Mouse (Mus musculus) spleen, adult 2 months (tissue): Measurements from ENCODE around the gene Cdhr3. TPM values are rescaled to one million over a fixed set of nuclear protein-coding genes. Genes with fewer than 3 reads are reported as not detected.
"Not testable (repeated sequence)": the region's sequence is repeated elsewhere in the genome, so short reads cannot be mapped to it uniquely, and the experiment has no call there.

ENCODE experiments used
- DNase-seq, 2 experiments: peaks; one replicate each; pipeline versions ENCODE4 v3.0.0 to v3.0.0-alpha.2; 2012 to 2021; ENCODE audit warnings: low spot score in 2 of 2, low read depth in 1 of 2
- H3K27ac ChIP-seq: fragments of 200-500 bp; 2 replicates; pipeline ENCODE4 v1.5.1; 2012; ENCODE audit warnings: low read length, inconsistent platforms; ENCODE audit not compliant: insufficient read depth
- H3K27me3 ChIP-seq: fragments of 200-500 bp; 2 replicates; pipeline ENCODE4 v1.6.1; 2012; ENCODE audit warnings: mild to moderate bottlenecking, moderate library complexity, low read length, inconsistent platforms; ENCODE audit not compliant: control insufficient read depth, insufficient read depth
- H3K36me3 ChIP-seq: fragments of 200-500 bp; 2 replicates; pipeline ENCODE4 v1.6.1; 2012; ENCODE audit warnings: mild to moderate bottlenecking, low read length, inconsistent platforms; ENCODE audit not compliant: control insufficient read depth, insufficient read depth
- H3K4me1 ChIP-seq: fragments of 200-500 bp; 2 replicates; pipeline ENCODE4 v1.6.1; 2011; ENCODE audit warnings: inconsistent platforms; ENCODE audit not compliant: control insufficient read depth, insufficient read depth, insufficient read length
- H3K4me3 ChIP-seq: fragments of 200-500 bp; 2 replicates; pipeline ENCODE4 v1.5.1; 2011; ENCODE audit warnings: mild to moderate bottlenecking, inconsistent platforms; ENCODE audit not compliant: insufficient read depth, insufficient read length; ENCODE audit errors: extremely low read depth
- CTCF ChIP-seq: fragments of 200-500 bp; IDR thresholded peaks from 2 replicates; pipeline ENCODE4 v1.5.1; 2011; ENCODE audit warnings: mild to moderate bottlenecking, inconsistent platforms; ENCODE audit not compliant: insufficient read depth, insufficient read length, insufficient replicate concordance; ENCODE audit errors: extremely low read depth
- POLR2A ChIP-seq: fragments of 200-500 bp; IDR thresholded peaks from 2 replicates; pipeline ENCODE4 v1.6.1; 2011; ENCODE audit warnings: low read depth, low read length, inconsistent platforms
- WGBS: fragments of 180-500 bp; shearing (Covaris S2); methylation state at CpG from one replicate; pipeline ENCODE4 v1.1.7; 2018; 5-methylcytosine and 5-hydroxymethylcytosine counted together
- polyA plus RNA-seq: library from polyadenylated mRNA; depleted of rRNA; stranded (reverse); fragments of >200 nt; gene quantifications from 2 replicates; pipeline ENCODE4 v1.2.3, GENCODE M21; 2012

Cdhr3 gene
- polyA plus RNA-seq, 1 experiment: 0.28 TPM

GRCm38 (mm10) chr12:33064266-33064665 is 28.4 kb downstream of the Cdhr3 start:
- TF ChIP-seq POLR2A (no peak), CTCF (no peak)
- Histone ChIP-seq H3K27me3 (no peaks in the 10 kb centered on the region), H3K27ac (no peak overlapping the region), H3K4me3 (no peak overlapping the region), H3K36me3 (no peaks in the 10 kb centered on the region), H3K4me1 (no peaks in the 10 kb centered on the region; the same call in 1 of the 2 replicates)
- 40% methylated on average over 2 of the region's 2 CpGs for WGBS
- no peak for DNase-seq

GRCm38 (mm10) chr12:33063250-33063649 is 29.4 kb downstream of the Cdhr3 start:
- no peaks in the 10 kb centered on the region for H3K27me3 ChIP-seq
- 64% methylated on average over 2 of the region's 2 CpGs for WGBS
- H3K36me3 ChIP-seq: no peaks in the 10 kb centered on the region
- H3K27ac ChIP-seq: no peak overlapping the region
- H3K4me3 ChIP-seq: no peak overlapping the region
- no peak for TF ChIP-seq CTCF
- no peak for TF ChIP-seq POLR2A
- no peaks in the 10 kb centered on the region; the same call in 1 of the 2 replicates for H3K4me1 ChIP-seq
- no peak for DNase-seq

DNA sequence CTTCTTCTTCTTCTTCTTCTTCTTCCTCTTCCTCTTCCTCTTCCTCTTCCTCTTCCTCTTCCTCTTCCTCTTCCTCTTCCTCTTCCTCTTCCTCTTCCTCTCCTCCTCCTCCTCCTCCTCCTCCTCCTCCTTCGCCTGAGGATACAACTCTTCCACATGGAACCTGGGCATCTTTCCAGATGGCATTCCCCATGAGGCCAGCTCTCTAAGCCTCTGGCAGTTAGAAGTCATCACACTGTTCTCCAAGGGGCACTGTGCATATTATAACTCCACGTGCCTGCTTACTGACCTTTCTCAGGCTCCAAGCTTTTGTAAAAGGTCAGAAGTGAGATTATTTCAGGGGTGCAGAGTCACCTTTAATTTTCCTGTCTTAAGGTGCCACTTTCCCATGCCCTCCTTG is 30.3 kb downstream of the Cdhr3 start:
- H3K4me3 ChIP-seq, H3K27ac ChIP-seq, H3K27me3 ChIP-seq, H3K4me1 ChIP-seq, H3K36me3 ChIP-seq, DNase-seq: not testable (repeated sequence)
- 73% methylated on average over 2 of the region's 2 CpGs for WGBS

- H3K4me1 ChIP-seq: no peaks in the 10 kb centered on the region; the same call in 1 of the 2 replicates
- no peaks in the 10 kb centered on the region for H3K36me3 ChIP-seq
- no peak overlapping the region for H3K27ac ChIP-seq
- DNase-seq: no peak
- H3K27me3 ChIP-seq: no peaks in the 10 kb centered on the region
- TF ChIP-seq POLR2A: no peak
- no peak for TF ChIP-seq CTCF
- WGBS: 41% methylated on average over 8 of the region's 8 CpGs
- H3K4me3 ChIP-seq: no peak overlapping the region
Observed at GRCm38 (mm10) chr12:33061651-33062050, 31.0 kb downstream of the Cdhr3 start.

DNA sequence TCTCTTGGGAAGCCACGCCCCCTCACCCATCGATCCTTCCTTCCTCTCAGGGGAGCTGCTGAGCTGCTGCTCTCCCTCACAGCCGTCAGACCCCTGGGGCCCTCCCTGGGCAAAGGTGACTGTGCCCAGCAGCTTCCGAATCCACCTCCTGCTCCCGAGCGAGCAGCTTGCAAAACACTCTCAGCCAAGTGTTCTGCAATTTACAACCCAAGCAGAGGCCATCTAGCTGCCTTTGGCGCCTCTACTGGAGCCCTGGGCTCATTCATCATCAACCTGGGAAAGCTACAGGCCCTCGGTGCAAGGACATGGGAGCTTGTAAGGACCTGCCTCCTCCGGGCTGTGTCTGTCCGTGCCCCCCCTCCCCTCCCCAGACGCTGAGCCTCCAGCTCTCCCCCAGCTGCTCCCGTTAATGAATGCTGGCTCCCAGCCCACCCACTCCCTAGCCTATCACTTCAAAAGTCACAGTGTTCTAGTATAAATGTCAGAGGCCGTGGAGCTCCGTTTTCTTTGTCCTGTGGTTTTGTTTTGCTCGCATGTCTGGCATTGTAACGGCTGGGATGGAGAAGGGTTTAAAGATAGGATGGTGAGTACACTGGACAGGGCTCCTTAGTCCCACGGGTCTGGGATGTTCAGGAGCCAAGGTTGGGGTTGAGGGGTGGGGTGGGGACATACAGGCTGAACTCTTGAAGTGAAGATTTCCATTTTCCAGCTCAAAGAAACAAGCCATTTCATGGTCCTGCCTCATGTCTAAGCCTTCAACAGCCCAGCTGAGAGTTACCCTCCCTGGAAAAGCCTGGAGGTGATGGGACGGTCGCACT is 35.2 kb downstream of the Cdhr3 start:
- H3K27me3 ChIP-seq: no peaks in the 10 kb centered on the region
- 25% methylated on average over 19 of the region's 19 CpGs for WGBS
- H3K4me3 ChIP-seq: peak overlapping the region; percentile 28; the same call in 1 of the 2 replicates
- H3K4me1 ChIP-seq: no peaks in the 10 kb centered on the region; the same call in 1 of the 2 replicates
- H3K36me3 ChIP-seq: no peaks in the 10 kb centered on the region
- TF ChIP-seq CTCF (no peak), POLR2A (no peak)
- DNase-seq: peak in 1 of 2 experiments; percentile 15
- no peak overlapping the region for H3K27ac ChIP-seq

- Histone ChIP-seq H3K4me3 (no peak overlapping the region), H3K27me3 (no peaks in the 10 kb centered on the region), H3K4me1 (no peaks in the 10 kb centered on the region; the same call in 1 of the 2 replicates), H3K36me3 (no peaks in the 10 kb centered on the region), H3K27ac (no peak overlapping the region)
- no peak for DNase-seq
- no peak for TF ChIP-seq CTCF
- no peak for TF ChIP-seq POLR2A
- 72% methylated on average over 3 of the region's 3 CpGs for WGBS
Observed at GRCm38 (mm10) chr12:33056574-33056973, 36.1 kb downstream of the Cdhr3 start.

- no peak overlapping the region for H3K27ac ChIP-seq
Observed at GRCm38 (mm10) chr12:33056074-33056473, 36.6 kb downstream of the Cdhr3 start.

More at GRCm38 (mm10) chr12:33056074-33056473, 36.6 kb downstream of the Cdhr3 start:
- no peak for TF ChIP-seq POLR2A
- TF ChIP-seq CTCF: no peak
- Histone ChIP-seq H3K27me3 (no peaks in the 10 kb centered on the region), H3K36me3 (no peaks in the 10 kb centered on the region), H3K4me1 (no peaks in the 10 kb centered on the region; the same call in 1 of the 2 replicates), H3K4me3 (no peak overlapping the region)
- DNase-seq: no peak
- 91% methylated on average over 6 of the region's 6 CpGs for WGBS
